Mouse (Mus musculus) neural tube, embryonic 13.5 days (tissue): ENCODE results near the gene Hist1h3f. TPM values are rescaled to one million over a fixed set of nuclear protein-coding genes. Genes with fewer than 3 reads are reported as not detected.

Source experiments
- ATAC-seq: fragments of 200-750 bp; cut with Nextera tagmentation; 2 replicates; pipeline ENCODE4 v1.8.0; 2017; ENCODE audit warnings: low read depth, mild to moderate bottlenecking, moderate TSS enrichment, moderate library complexity
- H3K27ac ChIP-seq: fragments of 300-500 bp; sonication (generic); replicated peaks from 2 replicates; pipeline ENCODE4 v1.5.1; 2015; ENCODE audit warnings: moderate library complexity, mild to moderate bottlenecking, inconsistent platforms
- H3K27me3 ChIP-seq: fragments of 300-500 bp; sonication (generic); 2 replicates; pipeline ENCODE4 v1.6.1; 2015; ENCODE audit warnings: mild to moderate bottlenecking, inconsistent platforms
- H3K36me3 ChIP-seq: fragments of 300-500 bp; sonication (generic); 2 replicates; pipeline ENCODE4 v1.6.1; 2015; ENCODE audit warnings: mild to moderate bottlenecking, inconsistent platforms
- H3K4me1 ChIP-seq: fragments of 300-500 bp; sonication (generic); replicated peaks from 2 replicates; pipeline ENCODE4 v1.6.1; 2015; ENCODE audit warnings: inconsistent platforms
- H3K4me2 ChIP-seq: fragments of 300-500 bp; sonication (generic); 2 replicates; pipeline ENCODE4 v1.6.1; 2015; ENCODE audit warnings: inconsistent platforms, mild to moderate bottlenecking, moderate library complexity
- H3K4me3 ChIP-seq: fragments of 300-500 bp; sonication (generic); 2 replicates; pipeline ENCODE4 v1.5.1; 2015; ENCODE audit warnings: mild to moderate bottlenecking, inconsistent platforms
- H3K9ac ChIP-seq: fragments of 300-500 bp; sonication (generic); 2 replicates; pipeline ENCODE4 v1.6.1; 2015; ENCODE audit warnings: moderate library complexity, mild to moderate bottlenecking, inconsistent platforms
- H3K9me3 ChIP-seq: fragments of 300-500 bp; sonication (generic); 2 replicates; pipeline ENCODE4 v1.6.1; 2016; ENCODE audit warnings: inconsistent platforms
- WGBS: fragments of 180-500 bp; shearing (Covaris S2); methylation state at CpG from one replicate; pipeline ENCODE4 v1.1.7; 2015; 5-methylcytosine and 5-hydroxymethylcytosine counted together
- polyA plus RNA-seq: library from polyadenylated mRNA; unstranded; fragments of >200 nt; fragmentation: Nextera tagmentation; extraction: Ambion mirVana; gene quantifications from 2 replicates; pipeline ENCODE4 v1.2.1, GENCODE M21; 2015

Hist1h3f gene
- polyA plus RNA-seq, 1 experiment from 2014 or later = not detected

- Histone ChIP-seq H3K4me2 (peak overlapping the region; percentile 43), H3K4me3 (peak overlapping the region; percentile 13; the same call in 1 of the 2 replicates), H3K27ac (no peak overlapping the region), H3K9ac (no peak overlapping the region), H3K9me3 (no peaks in the 10 kb centered on the region), H3K27me3 (no peaks in the 10 kb centered on the region; the same call in 1 of the 2 replicates), H3K4me1 (peaks cover 8% of the 10 kb centered on the region), H3K36me3 (no peaks in the 10 kb centered on the region)
- ATAC-seq = no peak
- 3% methylated on average over 13 of the region's 13 CpGs for WGBS
Measured at GRCm38 (mm10) chr13:23506351-23506750, 37.5 kb upstream of the Hist1h3f start.

DNA sequence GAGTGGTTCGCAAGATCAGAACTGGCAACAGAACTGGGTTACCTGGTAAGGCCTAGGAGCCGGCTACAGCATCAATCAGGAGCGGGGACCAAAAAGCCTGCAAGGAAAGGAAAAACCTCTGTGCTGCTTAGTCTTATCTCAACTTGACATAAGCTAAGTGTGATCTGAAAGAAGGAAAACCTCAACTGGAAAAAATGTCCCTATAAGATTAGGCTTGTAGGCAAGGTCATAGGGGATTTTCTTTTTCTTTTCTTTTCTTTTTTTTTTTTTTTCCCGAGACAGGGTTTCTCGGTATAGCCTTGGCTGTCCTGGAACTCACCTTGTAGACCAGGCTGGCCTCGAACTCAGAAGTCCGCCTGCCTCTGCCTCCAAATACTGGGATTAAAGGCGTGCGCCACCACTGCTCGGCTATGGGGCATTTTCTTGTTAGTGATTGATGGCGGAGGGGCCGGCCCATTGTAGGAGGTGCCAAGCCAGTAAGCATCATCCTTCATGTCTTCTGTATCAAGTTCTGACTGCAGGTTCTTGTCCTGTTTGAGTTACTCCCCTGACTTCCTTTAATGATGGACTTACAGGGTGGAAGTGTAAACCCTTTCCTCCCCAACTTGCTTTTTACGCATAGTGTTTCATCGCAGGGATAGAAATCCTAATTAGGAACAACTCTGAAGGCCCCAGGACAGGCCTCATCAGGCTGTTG, 36.9 kb upstream of the Hist1h3f start:
- no peak overlapping the region for H3K27ac ChIP-seq
- peak overlapping the region; percentile 43 for H3K4me2 ChIP-seq
- no peaks in the 10 kb centered on the region; the same call in 1 of the 2 replicates for H3K27me3 ChIP-seq
- 18% methylated on average over 14 of the region's 14 CpGs for WGBS
- H3K4me3 ChIP-seq = no peak overlapping the region
- no peaks in the 10 kb centered on the region for H3K36me3 ChIP-seq
- ATAC-seq = no peak
- H3K9ac ChIP-seq = no peak overlapping the region
- H3K9me3 ChIP-seq = no peaks in the 10 kb centered on the region
- peaks cover 8% of the 10 kb centered on the region for H3K4me1 ChIP-seq

DNA sequence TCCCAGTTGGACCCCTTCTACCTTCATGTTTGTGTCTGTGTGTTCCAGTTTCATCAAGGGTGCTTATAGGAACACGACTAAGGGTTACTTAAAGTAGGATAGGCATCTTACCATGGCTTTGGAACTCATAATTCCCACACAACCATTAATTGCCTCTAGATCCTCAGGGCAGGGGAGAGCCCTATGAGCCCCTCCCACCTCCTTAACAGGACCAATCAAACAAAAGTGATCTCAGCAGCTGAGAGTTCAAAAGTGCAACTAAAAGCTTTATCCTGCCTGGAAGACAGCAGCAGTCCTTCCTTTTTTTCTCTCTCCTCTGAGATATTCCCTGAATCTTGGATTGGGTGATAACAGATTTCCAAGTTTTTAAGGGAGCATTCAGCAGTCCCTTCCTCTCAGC, 33.7 kb upstream of the Hist1h3f start:
- peaks cover 8% of the 10 kb centered on the region for H3K4me1 ChIP-seq
- H3K4me2 ChIP-seq = no peak overlapping the region
- no peaks in the 10 kb centered on the region; the same call in 1 of the 2 replicates for H3K27me3 ChIP-seq
- no peak overlapping the region for H3K9ac ChIP-seq
- H3K36me3 ChIP-seq = no peaks in the 10 kb centered on the region
- WGBS = 33% methylated on average over 1 of the region's 1 CpGs
- H3K4me3 ChIP-seq = no peak overlapping the region
- ATAC-seq = no peak
- H3K9me3 ChIP-seq = no peaks in the 10 kb centered on the region
- no peak overlapping the region for H3K27ac ChIP-seq

DNA sequence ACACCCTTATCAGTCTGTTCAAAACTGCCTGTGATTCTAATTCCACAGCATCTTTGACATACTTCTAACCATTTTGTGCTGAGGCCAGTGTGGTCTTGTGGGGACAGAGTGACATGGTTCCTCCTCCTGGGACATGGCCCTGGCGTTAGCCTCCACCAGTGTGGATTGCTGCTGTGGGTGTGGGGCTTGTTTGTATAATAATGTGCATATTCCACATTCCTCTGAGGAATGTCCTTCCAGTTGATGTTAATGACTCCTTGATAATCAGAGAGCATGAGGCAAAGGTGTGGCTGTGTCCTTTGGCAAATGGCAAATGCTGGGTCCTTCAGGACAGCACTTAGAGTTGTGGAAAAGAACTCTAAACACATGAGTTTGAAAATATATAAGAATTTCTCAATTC, 30.3 kb upstream of the Hist1h3f start:
- Histone ChIP-seq H3K27ac (no peak overlapping the region), H3K27me3 (no peaks in the 10 kb centered on the region), H3K9me3 (no peaks in the 10 kb centered on the region), H3K4me1 (peaks cover 9% of the 10 kb centered on the region), H3K36me3 (no peaks in the 10 kb centered on the region), H3K4me3 (no peak overlapping the region), H3K9ac (no peak overlapping the region), H3K4me2 (no peak overlapping the region)
- 87% methylated on average over 1 of the region's 1 CpGs for WGBS
- no peak for ATAC-seq

DNA sequence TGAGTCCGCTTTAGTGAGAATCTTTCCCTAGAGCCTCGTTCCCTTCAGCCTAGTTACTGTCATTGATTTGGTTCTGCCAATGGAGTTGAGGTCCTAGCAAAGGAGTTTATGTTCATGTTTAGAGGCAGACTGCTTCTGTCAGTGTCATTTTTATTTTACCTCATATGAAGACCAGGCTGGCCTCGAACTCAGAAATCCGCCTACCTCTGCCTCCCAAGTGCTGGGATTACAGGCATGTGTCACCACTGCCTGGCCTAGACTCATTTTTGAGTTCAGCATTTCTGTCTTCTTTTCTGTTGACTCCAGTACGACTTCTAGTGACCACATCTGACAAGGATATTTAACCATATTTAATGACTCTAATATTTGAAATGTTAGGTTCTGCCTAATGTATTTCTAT, 28.6 kb upstream of the Hist1h3f start:
- H3K4me2 ChIP-seq = no peak overlapping the region
- no peaks in the 10 kb centered on the region for H3K9me3 ChIP-seq
- H3K27ac ChIP-seq = no peak overlapping the region
- H3K4me1 ChIP-seq = peaks cover 19% of the 10 kb centered on the region
- no peak overlapping the region for H3K9ac ChIP-seq
- H3K4me3 ChIP-seq = no peak overlapping the region
- ATAC-seq = no peak
- H3K36me3 ChIP-seq = no peaks in the 10 kb centered on the region
- H3K27me3 ChIP-seq = no peaks in the 10 kb centered on the region
- WGBS = 80% methylated on average over 5 of the region's 5 CpGs

DNA sequence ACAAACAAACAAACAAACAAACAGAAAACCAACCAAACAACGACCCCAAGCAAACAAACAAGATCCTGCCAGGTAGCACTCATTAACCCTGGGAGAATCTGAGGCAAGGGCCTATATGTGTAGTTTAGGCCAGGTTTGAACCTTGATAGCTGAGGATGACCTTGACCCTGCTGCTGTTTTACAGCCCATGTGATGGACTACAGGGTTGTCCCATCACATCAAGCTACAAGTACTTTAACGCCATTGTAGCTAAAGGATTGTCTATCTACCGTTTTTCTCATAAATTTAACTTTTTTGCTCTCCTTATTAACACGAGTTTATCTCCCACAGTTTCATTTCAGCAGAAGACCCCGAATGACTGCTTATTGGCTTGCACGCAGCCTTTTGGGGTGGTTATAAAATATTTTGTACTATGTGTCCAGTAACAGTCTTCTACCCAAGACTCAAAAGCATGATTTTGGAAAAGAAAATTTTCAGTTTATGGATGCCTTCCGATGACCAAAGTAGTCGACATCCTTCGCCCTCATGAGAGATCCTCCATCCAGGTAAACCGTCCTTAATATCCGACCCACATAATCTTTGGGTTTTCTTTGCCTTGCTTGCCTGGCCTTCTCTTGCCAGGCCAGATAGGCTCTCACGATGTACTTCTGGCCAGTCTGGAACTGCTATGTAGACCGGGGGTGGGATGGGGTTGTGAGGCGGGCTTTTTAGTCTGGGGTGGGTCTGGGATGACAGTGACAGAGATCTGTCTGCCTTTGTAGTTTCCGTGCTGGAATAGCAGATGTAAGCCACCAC, 27.8 kb upstream of the Hist1h3f start:
- ATAC-seq = no peak
- H3K9ac ChIP-seq = peak overlapping the region; percentile 57; the same call in 1 of the 2 replicates
- no peaks in the 10 kb centered on the region for H3K27me3 ChIP-seq
- no peak overlapping the region for H3K27ac ChIP-seq
- H3K36me3 ChIP-seq = no peaks in the 10 kb centered on the region
- peak overlapping the region; percentile 50 for H3K4me3 ChIP-seq
- no peaks in the 10 kb centered on the region for H3K9me3 ChIP-seq
- H3K4me2 ChIP-seq = peak overlapping the region; percentile 79
- peaks cover 19% of the 10 kb centered on the region for H3K4me1 ChIP-seq
- 51% methylated on average over 15 of the region's 15 CpGs for WGBS

DNA sequence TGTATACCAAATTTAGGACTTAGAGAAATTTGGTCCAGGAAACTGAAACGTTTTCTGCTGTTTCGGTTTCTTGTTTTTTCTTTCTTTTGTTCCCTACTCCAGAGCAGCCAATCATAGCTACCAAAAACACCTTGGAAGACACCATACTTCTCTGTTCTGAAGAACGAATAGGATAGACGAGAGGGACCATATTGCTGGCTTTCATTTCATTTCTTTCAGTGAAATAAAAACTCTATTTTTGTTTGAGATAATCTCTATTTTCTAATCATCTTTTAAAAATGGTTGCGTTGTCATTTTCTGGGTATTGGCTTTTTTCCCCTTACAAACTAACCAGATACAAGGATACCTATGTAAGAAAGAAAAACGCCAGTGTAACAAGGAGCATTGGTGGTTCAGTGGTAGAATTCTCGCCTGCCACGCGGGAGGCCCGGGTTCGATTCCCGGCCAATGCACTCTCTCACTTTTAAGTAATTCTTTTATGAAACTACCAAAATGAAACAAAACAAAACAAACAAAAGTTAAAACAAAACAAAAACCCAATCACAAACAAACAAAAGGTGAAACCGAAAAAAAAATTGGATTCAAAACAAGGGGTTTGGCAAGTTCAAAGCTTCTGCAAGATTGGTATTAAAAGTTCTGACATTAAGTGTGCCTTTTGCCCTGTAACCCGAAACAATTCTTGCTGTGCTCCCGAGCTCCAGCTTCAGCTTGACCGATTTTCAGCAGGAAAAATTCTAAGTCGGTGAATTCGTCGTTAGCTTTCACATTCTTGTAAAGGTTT, 26.8 kb upstream of the Hist1h3f start:
- under 1% methylated on average over 19 of the region's 19 CpGs for WGBS
- H3K27ac ChIP-seq = 0 out of 2 replicates have a peak overlapping the region, but pooled peaks have one; percentile 15
- H3K4me3 ChIP-seq = peak overlapping the region; percentile 50
- peaks cover 19% of the 10 kb centered on the region for H3K4me1 ChIP-seq
- H3K36me3 ChIP-seq = no peaks in the 10 kb centered on the region
- peak overlapping the region; percentile 55 for H3K9ac ChIP-seq
- ATAC-seq = peak; percentile 73
- peak overlapping the region; percentile 79 for H3K4me2 ChIP-seq
- no peaks in the 10 kb centered on the region for H3K27me3 ChIP-seq
- no peaks in the 10 kb centered on the region for H3K9me3 ChIP-seq

- under 1% methylated on average over 27 of the region's 27 CpGs for WGBS
- peak overlapping the region; percentile 50 for H3K4me3 ChIP-seq
- H3K9ac ChIP-seq = peak overlapping the region; percentile 48; the same call in 1 of the 2 replicates
- peak overlapping the region; percentile 79 for H3K4me2 ChIP-seq
- H3K36me3 ChIP-seq = no peaks in the 10 kb centered on the region
- H3K4me1 ChIP-seq = peaks cover 19% of the 10 kb centered on the region
- ATAC-seq = peak; percentile 92
- H3K27ac ChIP-seq = 0 out of 2 replicates have a peak overlapping the region, but pooled peaks have one; percentile 15
- H3K27me3 ChIP-seq = no peaks in the 10 kb centered on the region
- H3K9me3 ChIP-seq = no peaks in the 10 kb centered on the region
Measured at GRCm38 (mm10) chr13:23517603-23518294, 26.1 kb upstream of the Hist1h3f start.

DNA sequence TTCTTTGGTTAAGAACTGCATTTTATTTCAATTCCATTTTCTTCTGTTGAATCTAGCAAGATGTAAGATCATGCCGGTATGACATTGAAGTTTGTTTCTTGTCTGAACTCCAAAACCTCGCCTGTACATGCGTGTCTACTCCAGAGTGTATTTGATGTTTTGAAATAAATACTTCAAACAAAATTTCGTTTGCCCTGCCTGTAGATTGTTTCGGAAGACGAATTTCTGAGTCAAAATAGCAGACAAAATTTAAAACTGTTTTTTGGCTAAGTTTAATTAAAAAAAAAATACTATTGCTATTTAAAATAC, 25.6 kb upstream of the Hist1h3f start:
- Histone ChIP-seq H3K4me3 (peak overlapping the region; percentile 50), H3K27me3 (no peaks in the 10 kb centered on the region), H3K27ac (no peak overlapping the region), H3K9ac (no peak overlapping the region), H3K4me1 (peaks cover 19% of the 10 kb centered on the region), H3K36me3 (no peaks in the 10 kb centered on the region), H3K9me3 (no peaks in the 10 kb centered on the region), H3K4me2 (peak overlapping the region; percentile 79)
- 0% methylated on average over 6 of the region's 6 CpGs for WGBS
- no peak for ATAC-seq

DNA sequence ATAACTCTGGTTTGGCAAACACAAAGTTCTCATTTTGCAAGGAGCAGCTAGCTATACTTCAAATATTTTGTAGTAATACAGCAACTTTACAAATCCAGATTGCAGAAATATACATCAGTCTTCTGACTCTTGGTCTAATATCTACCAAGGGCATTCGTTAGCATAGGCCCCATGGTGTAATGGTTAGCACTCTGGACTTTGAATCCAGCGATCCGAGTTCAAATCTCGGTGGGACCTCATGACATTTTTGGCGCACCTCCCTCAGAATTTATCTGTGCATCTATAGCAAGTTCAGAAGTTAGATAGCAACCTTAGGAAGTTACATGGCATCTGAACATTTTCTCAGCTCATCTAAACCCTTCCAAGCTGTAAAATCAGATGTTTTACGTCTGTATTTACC, 25.0 kb upstream of the Hist1h3f start:
- H3K27ac ChIP-seq = peak overlapping the region; percentile 67; the same call in 1 of the 2 replicates
- peak; percentile 51; the same call in 1 of the 2 replicates for ATAC-seq
- H3K4me2 ChIP-seq = peak overlapping the region; percentile 79
- 0% methylated on average over 6 of the region's 6 CpGs for WGBS
- no peaks in the 10 kb centered on the region for H3K36me3 ChIP-seq
- no peaks in the 10 kb centered on the region for H3K9me3 ChIP-seq
- H3K4me3 ChIP-seq = peak overlapping the region; percentile 50
- H3K27me3 ChIP-seq = no peaks in the 10 kb centered on the region
- H3K9ac ChIP-seq = 0 out of 2 replicates have a peak overlapping the region, but pooled peaks have one; percentile 23
- peaks cover 19% of the 10 kb centered on the region for H3K4me1 ChIP-seq

GRCm38 (mm10) chr13:23519416-23519815, 24.4 kb upstream of the Hist1h3f start:
- ATAC-seq = 0 out of 2 replicates have a peak, but pooled peaks have one; percentile 19
- H3K9me3 ChIP-seq = no peaks in the 10 kb centered on the region

More at GRCm38 (mm10) chr13:23519416-23519815, 24.4 kb upstream of the Hist1h3f start:
- Histone ChIP-seq H3K4me3 (peak overlapping the region; percentile 50), H3K4me2 (peak overlapping the region; percentile 79), H3K4me1 (peaks cover 19% of the 10 kb centered on the region), H3K27ac (peak overlapping the region; percentile 67; the same call in 1 of the 2 replicates), H3K36me3 (no peaks in the 10 kb centered on the region), H3K27me3 (no peaks in the 10 kb centered on the region), H3K9ac (0 out of 2 replicates have a peak overlapping the region, but pooled peaks have one; percentile 23)
- under 1% methylated on average over 10 of the region's 10 CpGs for WGBS
